Mouse (Mus musculus): ENCODE measurements around the gene Gm38392.
"Not testable (repeated sequence)": the region's sequence is repeated elsewhere in the genome, so short reads cannot be mapped to it uniquely, and the experiment has no call there.

Gene Gm38392

DNA sequence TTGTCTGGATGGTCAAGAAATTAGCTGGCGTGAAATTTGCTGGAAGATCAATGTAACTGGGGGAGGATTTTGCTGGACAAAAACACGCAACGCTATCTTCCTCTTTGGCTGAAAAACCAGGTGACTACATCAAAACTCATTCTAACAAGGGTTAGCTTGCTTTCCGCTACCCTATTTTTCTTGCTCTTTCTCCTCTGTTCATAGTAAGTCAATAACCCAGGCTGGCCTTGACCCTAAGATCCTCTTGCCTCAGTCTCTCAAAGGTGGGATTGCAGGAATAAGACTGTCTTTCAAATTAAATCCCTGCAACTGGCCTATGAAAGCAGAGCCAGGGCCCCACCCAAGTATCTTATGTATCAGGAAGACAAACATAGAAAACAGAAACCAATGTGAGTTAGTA, at the start of gene Gm38392:
Gm38392 (minus strand) TSS at position 101 of the 400 bp plus-strand sequence.
- DNase-seq (ENCODE audit: low spot score), result no peak

DNA sequence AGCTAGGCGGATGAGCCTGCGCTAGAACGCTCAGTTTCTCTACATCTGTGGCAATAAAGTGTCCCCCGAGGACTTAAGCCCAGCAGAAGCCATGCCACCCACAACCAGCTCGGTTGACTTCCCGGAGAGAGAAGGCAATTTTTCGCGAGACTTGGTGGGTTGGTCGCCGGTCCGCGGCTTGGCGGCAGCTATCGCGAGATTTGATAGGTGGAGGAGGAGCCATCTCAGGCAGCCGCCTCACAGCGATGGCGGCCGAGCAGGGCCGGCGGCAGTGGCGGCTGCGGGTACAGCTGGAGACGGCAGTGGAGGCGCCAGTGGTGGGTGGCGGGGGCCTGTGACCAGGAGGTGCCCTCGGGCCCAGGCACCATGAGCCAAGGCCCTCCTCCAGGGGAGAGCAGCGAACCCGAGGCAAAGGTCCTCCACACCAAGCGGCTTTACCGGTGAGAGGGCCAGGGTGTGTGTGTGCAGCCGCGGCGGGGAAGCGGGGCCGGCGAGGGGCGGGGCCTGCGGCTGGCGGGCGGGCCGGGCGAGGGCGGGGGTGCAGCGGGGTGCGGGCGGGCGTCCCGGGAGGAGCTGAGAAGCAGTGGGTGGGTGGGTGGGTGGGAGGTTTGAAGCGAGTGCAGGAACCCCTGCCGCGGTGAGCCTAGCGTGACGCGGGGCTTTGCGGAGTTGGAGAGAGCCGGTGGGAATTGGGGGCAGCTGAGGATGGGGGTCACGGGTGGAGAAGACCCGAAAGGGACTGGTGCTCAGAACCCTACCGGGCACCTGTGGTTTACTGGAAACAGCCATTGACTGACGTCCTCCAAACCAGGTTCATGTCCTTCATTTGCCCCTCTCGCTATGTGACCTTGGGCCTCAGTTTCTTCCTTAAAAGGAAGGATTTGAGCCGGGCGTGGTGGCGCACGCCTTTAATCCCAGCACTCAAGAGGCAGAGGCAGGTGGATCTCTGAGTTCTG, 49.3 kb upstream of the Gm38392 start, which contains the start of the genes Tmem79 and Smg5:
Tmem79 (minus strand) TSS at position 91 of the 956 bp plus-strand sequence.
Smg5 (plus strand) TSS at position 203 of the 956 bp plus-strand sequence.
- DNase-seq (ENCODE audit: low spot score), result peak; percentile 92

DNA sequence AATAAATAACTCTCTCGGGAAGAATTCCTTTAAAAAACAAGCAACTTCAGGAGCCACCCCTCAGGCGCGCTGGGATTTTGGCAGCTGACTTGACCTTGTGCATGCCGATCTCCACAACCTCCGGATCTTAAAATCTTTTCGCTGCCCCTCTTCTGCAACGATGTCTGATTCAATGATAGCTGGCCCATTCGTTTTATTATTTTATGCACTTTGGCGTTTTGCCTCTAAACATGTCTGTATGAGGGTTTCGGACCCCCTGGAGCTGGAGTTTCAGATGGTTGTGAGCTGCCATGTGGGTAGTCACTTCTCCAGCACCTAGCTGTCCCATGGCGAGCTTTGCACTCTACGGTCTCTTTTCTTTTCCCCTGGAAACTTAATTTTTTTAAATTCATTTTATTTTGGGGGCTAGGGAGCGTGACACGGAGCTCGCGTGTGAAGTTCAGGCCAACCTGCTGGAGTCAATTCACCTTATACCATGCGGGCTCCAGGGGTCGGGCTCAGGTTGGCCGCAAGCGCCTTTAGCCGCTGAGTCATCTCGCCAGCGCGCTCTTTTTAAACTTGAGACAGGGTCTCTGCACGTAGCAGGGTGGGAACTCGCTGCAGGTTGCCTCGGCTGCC, 48.5 kb upstream of the Gm38392 start:
- DNase-seq (ENCODE audit: low spot score), result no peak

- no peak for DNase-seq (ENCODE audit: low spot score)
Measured at GRCm38 (mm10) chr3:88334902-88335435, 48.0 kb upstream of the Gm38392 start.

DNA sequence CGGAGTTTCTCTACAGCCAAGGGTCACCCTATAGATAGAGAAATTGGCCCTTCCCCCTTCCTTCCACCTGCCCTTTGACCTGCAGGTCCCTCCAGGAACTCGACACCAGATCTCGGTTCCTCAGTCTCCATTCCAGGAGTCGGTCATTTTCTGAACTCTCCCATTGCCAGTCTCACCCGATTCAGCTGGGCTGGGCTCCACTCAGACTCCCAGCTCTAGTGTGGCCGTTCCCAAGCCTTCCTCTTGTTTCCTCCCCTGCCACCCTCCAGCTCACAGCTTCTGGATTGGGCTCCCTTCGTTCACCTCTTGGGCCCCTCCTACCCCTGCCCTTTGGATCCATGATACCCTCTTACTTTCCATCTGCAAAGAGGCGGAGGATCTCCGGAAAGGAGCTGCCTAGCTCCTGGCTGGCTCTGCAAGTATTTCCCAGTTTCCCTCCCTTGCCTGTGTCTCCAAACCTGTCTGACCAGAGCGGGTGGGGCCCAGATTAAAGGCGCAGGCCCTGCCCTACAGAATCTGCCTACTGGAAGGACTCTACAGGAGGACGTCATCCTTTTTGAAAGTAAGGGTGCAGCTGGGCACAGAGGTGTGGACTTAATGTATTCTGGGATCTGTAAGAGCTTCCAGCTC, 47.1 kb upstream of the Gm38392 start:
- DNase-seq (ENCODE audit: low spot score), result no peak

- no peak for DNase-seq (ENCODE audit: low spot score)
Measured at GRCm38 (mm10) chr3:88331282-88331681, 44.3 kb upstream of the Gm38392 start.

DNA sequence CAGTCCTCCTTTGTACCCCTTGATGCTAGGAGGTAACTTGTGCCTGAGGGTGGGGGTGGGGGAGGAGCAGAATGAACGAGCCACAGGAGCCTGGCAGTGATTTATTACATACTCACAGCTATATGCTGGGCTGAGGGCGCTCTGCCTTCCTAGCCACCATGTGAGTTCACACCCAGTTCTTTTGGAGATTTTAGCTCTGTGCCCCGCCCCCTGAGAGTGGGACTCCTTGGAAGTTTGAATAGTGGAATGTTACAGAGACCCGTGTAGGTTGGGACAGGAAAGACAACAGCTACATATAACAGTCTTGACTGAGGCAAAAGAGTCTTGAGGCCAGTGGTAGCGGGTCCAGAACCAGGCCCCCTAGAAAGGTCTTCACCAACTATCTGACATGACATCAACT, 41.9 kb upstream of the Gm38392 start:
- no peak for DNase-seq (ENCODE audit: low spot score)

DNA sequence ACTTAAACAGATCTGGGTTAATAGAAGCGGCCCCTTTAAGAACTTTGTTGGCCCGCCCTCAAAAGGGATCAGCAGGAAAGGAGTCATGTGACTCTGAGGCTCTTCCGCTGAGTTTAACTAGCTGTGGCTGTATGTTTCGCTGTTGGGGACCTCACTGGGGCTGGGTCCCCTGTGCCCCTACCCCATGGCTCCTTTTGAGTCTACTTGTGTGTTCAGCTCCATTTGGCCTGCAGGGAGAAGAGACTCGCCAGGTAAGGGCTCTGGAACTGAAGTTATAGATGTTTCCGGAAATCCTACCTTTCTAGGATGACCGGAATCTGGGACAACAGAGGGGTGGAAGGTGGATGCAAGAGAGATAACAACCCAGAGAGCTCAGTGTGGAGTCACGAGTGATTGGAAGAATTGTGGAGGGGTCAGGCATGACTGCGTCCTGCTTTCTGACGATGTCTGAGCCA, 38.0 kb upstream of the Gm38392 start, which contains the start of gene Glmp:
Glmp (plus strand) TSS at position 73 of the 455 bp plus-strand sequence.
- peak; percentile 38 for DNase-seq (ENCODE audit: low spot score)

- no peak for DNase-seq (ENCODE audit: low spot score)
Measured at GRCm38 (mm10) chr3:88299172-88299571, 12.2 kb upstream of the Gm38392 start.

DNA sequence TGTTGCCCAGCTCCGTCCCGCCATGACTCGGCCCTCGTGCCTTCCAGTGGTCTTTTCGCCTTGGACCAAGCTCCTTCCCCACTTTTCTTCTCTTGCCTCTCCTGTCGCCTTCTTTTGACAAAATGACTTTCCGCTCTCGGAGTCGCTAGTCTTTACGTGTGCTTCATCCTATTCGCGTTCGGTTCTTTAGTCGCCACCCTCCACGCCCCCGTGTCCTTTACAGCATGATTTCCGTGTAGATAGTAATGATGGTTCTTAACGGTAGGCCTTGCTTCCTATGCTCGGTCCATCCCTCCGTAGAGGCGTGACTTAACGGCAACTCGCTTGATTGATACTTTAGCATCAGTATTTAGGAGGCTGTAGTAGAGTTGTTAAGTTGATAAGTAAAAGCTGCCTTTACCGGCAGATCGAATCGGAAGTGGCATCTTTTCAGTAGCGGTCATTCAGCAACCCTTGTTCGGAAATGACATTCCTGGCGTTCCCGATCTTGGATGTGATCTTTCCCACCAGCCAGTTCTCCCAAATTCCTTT, 10.4 kb upstream of the Gm38392 start:
- no peak for DNase-seq (ENCODE audit: low spot score)

GRCm38 (mm10) chr3:88296561-88297318, 9.7 kb upstream of the Gm38392 start, which contains the start of the genes Tsacc and Cct3:
Gene Tsacc (minus strand): TSS chr3:88296999.
Gene Cct3 (plus strand): TSS chr3:88297116.
- DNase-seq (ENCODE audit: low spot score), result peak; percentile 81

GRCm38 (mm10) chr3:88296110-88296560, 9.1 kb upstream of the Gm38392 start:
- no peak for DNase-seq (ENCODE audit: low spot score)

- DNase-seq (ENCODE audit: low spot score), result not testable (repeated sequence)
Measured at GRCm38 (mm10) chr3:88295272-88295671, 8.3 kb upstream of the Gm38392 start.

GRCm38 (mm10) chr3:88291970-88292369, 5.0 kb upstream of the Gm38392 start:
- DNase-seq (ENCODE audit: low spot score), result no peak

GRCm38 (mm10) chr3:88288133-88288713, 1.2 kb upstream of the Gm38392 start:
- not testable (repeated sequence) for DNase-seq (ENCODE audit: low spot score)

DNA sequence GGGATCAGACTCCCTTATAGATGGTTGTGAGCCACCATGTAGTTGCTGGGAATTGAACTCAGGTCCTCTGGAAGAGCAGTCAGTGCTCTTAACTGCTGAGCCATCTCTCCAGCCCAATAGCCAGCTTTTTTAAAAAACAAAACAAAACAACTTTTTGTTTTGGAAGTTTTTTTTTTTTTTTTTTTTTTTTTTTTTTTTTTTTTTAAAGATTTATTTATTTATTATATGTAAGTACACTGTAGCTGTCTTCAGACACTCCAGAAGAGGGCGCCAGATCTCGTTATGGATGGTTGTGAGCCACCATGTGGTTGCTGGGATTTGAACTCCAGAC, 1.5 kb downstream of the Gm38392 start:
- DNase-seq (ENCODE audit: low spot score), result not testable (repeated sequence)

DNA sequence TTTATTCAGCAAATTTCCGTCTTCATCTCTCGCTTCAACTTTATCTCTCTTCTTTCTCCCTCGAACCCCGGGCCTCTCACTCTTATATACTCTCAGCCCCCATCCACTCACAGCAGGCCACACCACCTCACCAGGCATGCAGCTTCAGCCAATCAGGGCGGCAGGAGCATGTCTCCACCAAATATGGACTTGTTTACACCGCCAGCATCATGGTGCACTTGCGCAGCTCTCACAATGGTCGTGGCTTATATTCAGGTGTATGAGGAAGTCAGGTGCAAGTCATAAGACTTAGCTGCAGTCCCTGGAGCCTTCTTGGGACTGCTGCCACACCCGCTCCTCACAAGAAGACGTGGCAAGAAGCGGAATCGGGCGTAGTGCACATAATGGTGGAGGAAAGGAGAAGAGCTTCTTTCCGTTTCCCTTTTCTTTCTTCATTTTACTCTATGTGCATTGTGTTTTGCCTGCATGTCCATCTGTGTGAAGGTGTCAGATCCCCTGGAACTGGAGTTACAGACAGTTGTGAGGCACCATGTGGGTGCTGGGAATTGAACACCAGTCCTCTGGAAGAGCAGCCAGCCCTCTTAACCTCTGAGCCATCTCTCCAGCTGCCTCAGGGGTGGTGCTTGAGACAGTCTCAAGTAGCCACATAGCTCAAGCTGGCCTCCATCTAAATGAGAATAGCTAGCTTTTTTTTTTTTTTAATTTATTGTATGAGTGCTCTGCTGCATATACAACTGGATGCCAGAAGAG, 2.0 kb downstream of the Gm38392 start:
- DNase-seq (ENCODE audit: low spot score), result not testable (repeated sequence)

DNA sequence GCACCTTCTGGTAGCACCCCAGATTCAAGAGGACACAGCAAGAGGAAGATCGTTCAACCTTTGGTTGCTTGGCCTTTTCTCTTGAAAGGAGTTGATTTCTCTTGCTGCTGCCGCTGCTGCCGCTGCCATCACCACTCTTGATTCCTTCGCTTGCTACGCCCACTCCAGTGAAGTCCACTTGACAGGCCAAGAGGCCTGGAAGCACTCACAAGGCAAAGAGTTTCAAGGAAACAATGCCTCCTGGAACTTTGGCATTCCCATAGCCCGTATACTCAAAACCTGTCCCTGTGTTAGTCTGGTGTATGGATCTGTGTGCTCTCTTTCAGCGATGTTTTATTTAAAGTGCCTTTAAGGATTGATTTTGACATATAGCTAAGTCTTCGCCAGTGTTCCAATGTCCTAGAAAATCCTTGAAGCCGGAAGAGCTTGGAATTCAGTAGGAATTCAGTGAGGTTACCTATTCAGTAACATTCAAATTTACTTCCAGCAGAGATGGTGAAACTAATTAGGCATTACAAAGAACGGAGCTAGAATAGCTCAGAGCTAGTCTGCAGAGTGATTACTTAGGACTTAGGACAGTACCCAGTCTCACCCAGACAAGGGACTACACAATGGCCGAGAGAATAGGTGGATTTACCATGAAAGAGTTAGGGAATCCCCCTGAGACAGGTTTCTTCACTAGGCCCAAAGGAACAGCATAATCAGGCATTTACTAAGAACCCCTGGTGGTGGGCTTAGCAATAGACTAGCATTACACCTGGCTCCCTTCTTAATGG, 5.7 kb downstream of the Gm38392 start:
- DNase-seq (ENCODE audit: low spot score), result not testable (repeated sequence)

DNA sequence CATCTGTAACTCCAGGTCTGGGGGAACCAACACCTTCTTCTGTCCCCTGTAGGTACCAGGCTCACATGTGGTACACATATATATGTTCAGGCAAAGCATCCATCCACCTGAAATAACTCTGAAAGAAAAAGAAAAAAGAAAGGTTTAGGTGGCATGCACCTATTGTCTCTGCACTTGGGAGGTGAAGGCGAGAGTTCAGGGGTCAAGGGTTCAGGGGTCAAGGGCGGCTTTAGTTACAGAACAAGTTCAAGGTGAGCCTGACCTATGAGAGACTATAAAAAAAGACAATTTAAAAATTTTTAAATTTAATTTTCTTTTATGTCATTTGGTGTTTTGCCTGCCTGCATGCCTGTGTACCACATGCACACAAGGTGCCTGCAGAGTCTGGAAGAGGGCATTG, 7.0 kb downstream of the Gm38392 start:
- no peak for DNase-seq (ENCODE audit: low spot score)
